Mouse (Mus musculus): ENCODE results near the gene Aatk. TPM values are rescaled to one million over a fixed set of nuclear protein-coding genes. Genes with fewer than 3 reads are reported as not detected.

Aatk gene
- total and polyA plus RNA-seq, 2 experiments from 2014 or later: 0.71 to 22.1 TPM

DNA sequence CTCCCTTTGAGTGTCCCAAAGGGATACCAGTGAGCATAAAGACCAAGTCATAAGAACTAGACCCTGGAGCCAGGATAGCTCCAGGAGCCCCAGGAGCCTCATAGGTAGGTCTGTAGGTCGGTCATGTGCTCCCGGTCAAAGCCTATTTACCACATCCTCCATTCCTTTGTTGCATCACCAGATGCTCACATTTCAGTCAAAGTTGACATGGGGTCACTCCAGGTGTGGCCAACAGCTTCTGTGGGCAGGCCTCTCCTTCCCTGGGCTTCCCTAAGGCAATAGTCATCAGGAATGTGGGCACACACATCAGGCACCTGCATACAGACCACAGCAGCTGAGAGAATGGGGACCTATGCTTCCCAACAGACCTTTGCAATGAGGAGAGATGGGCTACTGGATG is 79.1 kb downstream of the Aatk start:
- TF ChIP-seq CTCF (IDR thresholded peaks at IDR 0.05; ENCODE audit: low read depth): no peak
- TF ChIP-seq EP300 (IDR thresholded peaks at IDR 0.05; ENCODE audit: low read depth): no peak
- Histone ChIP-seq H3K36me3 (replicated peaks; ENCODE audit: control insufficient read depth, insufficient read depth, low read length) (0 out of 2 replicates have a peak, but pooled peaks cover 15% of the 10 kb centered on the region), H3K9me3 (replicated peaks; ENCODE audit: control insufficient read depth, low read length) (no peaks in the 10 kb centered on the region), H3K4me3 (ENCODE audit: low read depth, low read length) (no peak overlapping the region), H3K4me2 (ENCODE audit: low read depth, low read length) (no peak overlapping the region), H3K27ac (ENCODE audit: low read depth) (no peak overlapping the region), H3K4me1 (ENCODE audit: control insufficient read depth, insufficient read depth) (no peaks in the 10 kb centered on the region), H3K9ac (replicated peaks; ENCODE audit: low read depth, low read length) (no peak overlapping the region), H3K27me3 (ENCODE audit: control insufficient read depth, insufficient read depth, low read length) (no peaks in the 10 kb centered on the region)
- ATAC-seq (ENCODE audit: insufficient read depth, low read depth) (no peak), DNase-seq (ENCODE audit: low spot score) (no peak)
- 100% methylated on average over 2 of the region's 2 CpGs for WGBS

DNA sequence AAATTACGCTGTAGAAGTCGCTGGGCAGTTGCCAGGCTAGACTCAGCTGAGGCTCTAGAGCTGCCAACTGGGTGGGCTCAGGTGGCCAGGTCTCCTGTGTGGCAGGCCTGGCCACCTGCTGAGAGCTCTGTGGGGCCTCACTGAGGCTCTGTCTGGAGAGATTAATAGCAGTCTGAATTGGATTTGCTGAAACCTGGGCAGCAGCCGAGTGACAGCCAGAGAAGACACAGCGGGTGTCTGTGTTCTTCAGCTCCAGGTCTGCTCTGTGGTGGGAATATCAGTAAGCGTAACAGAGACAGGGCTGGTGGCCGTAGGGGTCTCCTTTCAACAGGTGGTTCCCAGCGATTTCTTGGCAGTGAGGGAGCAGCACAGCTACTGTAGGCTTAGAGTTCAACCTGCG is 79.6 kb downstream of the Aatk start:
- no peak overlapping the region for H3K27ac ChIP-seq (ENCODE audit: low read depth)
- ATAC-seq (ENCODE audit: insufficient read depth, low read depth): no peak
- no peak for TF ChIP-seq CTCF (IDR thresholded peaks at IDR 0.05; ENCODE audit: low read depth)
- TF ChIP-seq EP300 (IDR thresholded peaks at IDR 0.05; ENCODE audit: low read depth): no peak
- 90% methylated on average over 8 of the region's 8 CpGs for WGBS
- H3K36me3 ChIP-seq (replicated peaks; ENCODE audit: control insufficient read depth, insufficient read depth, low read length): 0 out of 2 replicates have a peak, but pooled peaks cover 15% of the 10 kb centered on the region
- H3K4me1 ChIP-seq (ENCODE audit: control insufficient read depth, insufficient read depth): no peaks in the 10 kb centered on the region
- no peak overlapping the region for H3K4me2 ChIP-seq (ENCODE audit: low read depth, low read length)
- H3K27me3 ChIP-seq (ENCODE audit: control insufficient read depth, insufficient read depth, low read length): no peaks in the 10 kb centered on the region
- no peak overlapping the region for H3K9ac ChIP-seq (replicated peaks; ENCODE audit: low read depth, low read length)
- H3K9me3 ChIP-seq (replicated peaks; ENCODE audit: control insufficient read depth, low read length): no peaks in the 10 kb centered on the region
- no peak overlapping the region for H3K4me3 ChIP-seq (ENCODE audit: low read depth, low read length)
- DNase-seq (ENCODE audit: low spot score): no peak

DNA sequence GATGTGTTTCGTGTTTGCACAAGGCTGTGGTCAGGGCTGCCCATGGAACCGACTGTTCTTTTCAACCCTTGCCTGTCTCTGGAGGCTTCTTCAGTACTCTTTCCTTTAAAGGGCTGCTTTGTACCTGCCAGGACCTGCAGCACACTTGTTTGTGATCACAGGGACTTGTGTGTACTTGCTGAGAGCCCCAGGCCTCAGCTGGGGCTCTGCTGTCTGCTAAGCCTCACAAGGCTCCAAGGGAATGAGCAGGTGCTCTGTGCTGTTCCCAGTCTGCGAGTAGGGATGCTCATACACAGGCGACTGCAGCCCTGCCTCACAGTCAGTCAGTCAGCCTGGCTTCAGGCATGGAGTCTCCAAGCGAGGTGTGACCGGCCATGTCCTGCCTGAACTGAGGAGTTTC is 80.7 kb downstream of the Aatk start:
- Histone ChIP-seq H3K4me1 (ENCODE audit: control insufficient read depth, insufficient read depth) (no peaks in the 10 kb centered on the region), H3K36me3 (replicated peaks; ENCODE audit: control insufficient read depth, insufficient read depth, low read length) (0 out of 2 replicates have a peak, but pooled peaks cover 15% of the 10 kb centered on the region), H3K4me3 (ENCODE audit: low read depth, low read length) (no peak overlapping the region), H3K27me3 (ENCODE audit: control insufficient read depth, insufficient read depth, low read length) (no peaks in the 10 kb centered on the region), H3K9ac (replicated peaks; ENCODE audit: low read depth, low read length) (no peak overlapping the region), H3K9me3 (replicated peaks; ENCODE audit: control insufficient read depth, low read length) (no peaks in the 10 kb centered on the region), H3K27ac (ENCODE audit: low read depth) (no peak overlapping the region), H3K4me2 (ENCODE audit: low read depth, low read length) (no peak overlapping the region)
- 84% methylated on average over 6 of the region's 6 CpGs for WGBS
- DNase-seq (ENCODE audit: low spot score): no peak
- TF ChIP-seq CTCF (IDR thresholded peaks at IDR 0.05; ENCODE audit: low read depth): no peak
- ATAC-seq (ENCODE audit: insufficient read depth, low read depth): no peak

DNA sequence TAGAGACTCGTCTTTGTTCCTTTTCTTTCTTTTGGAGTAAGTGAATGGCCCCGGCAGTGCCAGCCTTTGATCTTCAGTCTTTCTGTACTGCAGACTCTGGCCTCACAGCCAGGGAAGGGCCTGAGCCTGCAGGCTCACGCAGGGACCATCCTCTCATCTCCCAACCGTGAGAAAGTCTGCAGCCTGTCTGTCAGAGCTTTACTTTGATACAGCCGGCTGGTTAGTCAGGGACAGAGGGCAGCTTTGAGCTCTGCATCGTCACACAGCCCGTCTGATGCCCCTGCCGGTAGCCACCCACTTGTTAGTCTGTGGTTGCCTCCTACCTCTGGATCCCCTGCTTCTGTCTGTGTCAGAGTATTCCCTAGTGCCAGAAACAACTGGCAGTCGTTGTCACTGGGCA is 81.9 kb downstream of the Aatk start:
- Histone ChIP-seq H3K27me3 (ENCODE audit: control insufficient read depth, insufficient read depth, low read length) (no peaks in the 10 kb centered on the region), H3K4me1 (ENCODE audit: control insufficient read depth, insufficient read depth) (0 out of 2 replicates have a peak, but pooled peaks cover 5% of the 10 kb centered on the region), H3K9ac (replicated peaks; ENCODE audit: low read depth, low read length) (no peak overlapping the region), H3K4me3 (ENCODE audit: low read depth, low read length) (no peak overlapping the region), H3K9me3 (replicated peaks; ENCODE audit: control insufficient read depth, low read length) (no peaks in the 10 kb centered on the region), H3K36me3 (replicated peaks; ENCODE audit: control insufficient read depth, insufficient read depth, low read length) (0 out of 2 replicates have a peak, but pooled peaks cover 13% of the 10 kb centered on the region), H3K4me2 (ENCODE audit: low read depth, low read length) (no peak overlapping the region), H3K27ac (ENCODE audit: low read depth) (no peak overlapping the region)
- 48% methylated on average over 9 of the region's 9 CpGs for WGBS
- TF ChIP-seq EP300 (IDR thresholded peaks at IDR 0.05; ENCODE audit: low read depth) (no peak), CTCF (IDR thresholded peaks at IDR 0.05; ENCODE audit: low read depth) (no peak)
- ATAC-seq (ENCODE audit: insufficient read depth, low read depth) (no peak), DNase-seq (ENCODE audit: low spot score) (no peak)

DNA sequence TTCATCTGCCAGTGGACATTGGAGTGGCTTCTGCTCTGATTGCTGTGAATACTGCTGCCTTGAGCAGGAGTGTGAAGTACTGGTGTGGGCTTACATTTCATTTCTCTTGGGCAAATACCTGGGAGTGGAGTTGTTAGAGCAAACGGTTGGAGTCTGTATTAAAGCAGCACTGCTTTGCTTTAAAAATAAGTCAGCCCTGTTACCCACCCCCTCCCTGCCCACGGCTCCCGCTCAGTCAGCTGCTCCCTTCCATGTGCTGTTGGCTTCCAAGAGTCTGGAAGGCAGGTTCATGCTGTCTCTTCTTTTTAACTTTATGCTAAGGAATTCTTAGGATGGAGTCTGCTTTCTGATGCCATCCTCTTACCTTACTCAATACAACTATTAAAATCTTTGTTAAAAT is 85.5 kb downstream of the Aatk start:
- Histone ChIP-seq H3K27me3 (ENCODE audit: control insufficient read depth, insufficient read depth, low read length) (no peaks in the 10 kb centered on the region), H3K36me3 (replicated peaks; ENCODE audit: control insufficient read depth, insufficient read depth, low read length) (0 out of 2 replicates have a peak, but pooled peaks cover 6% of the 10 kb centered on the region), H3K4me3 (ENCODE audit: low read depth, low read length) (no peak overlapping the region), H3K9ac (replicated peaks; ENCODE audit: low read depth, low read length) (no peak overlapping the region), H3K9me3 (replicated peaks; ENCODE audit: control insufficient read depth, low read length) (no peaks in the 10 kb centered on the region), H3K4me1 (ENCODE audit: control insufficient read depth, insufficient read depth) (peaks cover 15% of the 10 kb centered on the region), H3K4me2 (ENCODE audit: low read depth, low read length) (no peak overlapping the region), H3K27ac (ENCODE audit: low read depth) (no peak overlapping the region)
- TF ChIP-seq CTCF (IDR thresholded peaks at IDR 0.05; ENCODE audit: low read depth): no peak
- TF ChIP-seq EP300 (IDR thresholded peaks at IDR 0.05; ENCODE audit: low read depth): no peak
- DNase-seq (ENCODE audit: low spot score): no peak
- WGBS: 53% methylated on average over 3 of the region's 3 CpGs
- ATAC-seq (ENCODE audit: insufficient read depth, low read depth): no peak

DNA sequence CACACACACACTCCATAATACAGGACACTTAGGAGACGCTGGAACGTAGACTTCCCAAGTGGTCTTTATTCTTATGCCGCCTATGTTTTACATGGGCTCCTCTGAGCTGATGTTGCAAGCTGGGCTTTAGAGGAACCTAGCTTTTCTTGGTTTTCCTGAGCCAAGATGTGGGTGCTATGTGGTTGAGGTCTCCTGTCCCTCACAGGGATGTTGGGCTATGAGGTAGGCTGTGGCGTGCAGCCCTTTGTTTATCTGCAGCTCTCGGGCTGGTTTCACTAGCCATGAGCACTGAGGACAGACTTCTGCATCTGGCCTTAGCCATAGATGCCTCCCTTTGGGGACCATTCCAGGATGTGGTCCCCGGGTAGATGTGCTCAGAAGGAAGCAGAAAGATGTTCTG is 86.3 kb downstream of the Aatk start:
- Histone ChIP-seq H3K27ac (ENCODE audit: low read depth) (no peak overlapping the region), H3K4me1 (ENCODE audit: control insufficient read depth, insufficient read depth) (peaks cover 19% of the 10 kb centered on the region), H3K27me3 (ENCODE audit: control insufficient read depth, insufficient read depth, low read length) (no peaks in the 10 kb centered on the region), H3K9ac (replicated peaks; ENCODE audit: low read depth, low read length) (no peak overlapping the region), H3K36me3 (replicated peaks; ENCODE audit: control insufficient read depth, insufficient read depth, low read length) (0 out of 2 replicates have a peak, but pooled peaks cover 6% of the 10 kb centered on the region), H3K4me3 (ENCODE audit: low read depth, low read length) (no peak overlapping the region), H3K9me3 (replicated peaks; ENCODE audit: control insufficient read depth, low read length) (no peaks in the 10 kb centered on the region), H3K4me2 (ENCODE audit: low read depth, low read length) (no peak overlapping the region)
- ATAC-seq (ENCODE audit: insufficient read depth, low read depth): no peak
- WGBS: 90% methylated on average over 6 of the region's 6 CpGs
- no peak for DNase-seq (ENCODE audit: low spot score)
- TF ChIP-seq CTCF (IDR thresholded peaks at IDR 0.05; ENCODE audit: low read depth) (no peak), EP300 (IDR thresholded peaks at IDR 0.05; ENCODE audit: low read depth) (no peak)

All from heart, postnatal 0 days (tissue).